Mouse (Mus musculus) liver, postnatal 0 days (tissue): ENCODE measurements at regions not wholly inside any gene's neighbourhood (a gene's known extent, or its start where the extent isn't known, plus 50 kb on each side); places are given as distances from the start of the nearest gene placed in this dataset.

Source experiments
- CTCF ChIP-seq: sonication (generic); IDR thresholded peaks from 2 replicates; pipeline ENCODE4 v1.5.1; 2016; ENCODE audit warnings: antibody characterized with exemption, low read depth
- EP300 ChIP-seq: IDR thresholded peaks from 2 replicates; pipeline ENCODE4 v1.6.1; 2016; ENCODE audit warnings: antibody characterized with exemption, low read depth, mild to moderate bottlenecking

- TF ChIP-seq CTCF: peak; percentile 84
- no peak for TF ChIP-seq EP300
These were observed 255.1 kb upstream of the Tsc22d2 start for GRCm38 (mm10) chr3:58159384-58159783.
